Mouse (Mus musculus): ENCODE results near the gene Nle1. TPM values are rescaled to one million over a fixed set of nuclear protein-coding genes. Genes with fewer than 3 reads are reported as not detected.
A peak's percentile ranks its signal among the peaks of the same experiment; 100 is the strongest.
"Not testable (repeated sequence)": the region's sequence is repeated elsewhere in the genome, so short reads cannot be mapped to it uniquely, and the experiment has no call there.

The Nle1 gene
- polyA plus RNA-seq, 1 experiment from 2014 or later: 44.9 TPM

DNA sequence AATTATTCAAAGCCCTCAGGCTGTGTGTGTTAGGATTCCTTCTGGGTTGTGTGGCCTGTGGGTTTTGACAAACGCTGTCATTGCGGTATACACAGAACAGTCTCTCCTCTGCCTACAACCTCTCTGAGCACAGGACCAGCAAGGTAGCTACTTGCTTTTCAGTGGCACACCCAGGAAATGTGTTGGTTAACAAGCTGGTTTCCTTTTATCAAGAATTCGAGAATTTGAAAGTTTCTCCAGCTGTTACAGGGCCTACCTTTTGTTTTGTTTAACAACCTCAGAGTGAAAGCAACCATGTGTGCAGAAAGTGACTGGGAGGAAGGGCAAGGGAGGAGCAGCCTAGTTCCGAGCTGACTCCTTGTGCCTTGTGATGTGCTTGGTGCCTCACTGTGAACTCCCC is 39.2 kb upstream of the Nle1 start:
- H3K27ac ChIP-seq (ENCODE audit: low read depth, low read length): no peak overlapping the region
- H3K9me3 ChIP-seq (ENCODE audit: control insufficient read depth, low read length): no peaks in the 10 kb centered on the region
- DNase-seq (ENCODE audit: low spot score): no peak
- peaks cover 10% of the 10 kb centered on the region; the same call in 1 of the 2 replicates for H3K4me1 ChIP-seq (replicated peaks; ENCODE audit: control insufficient read depth, insufficient read depth, low read length)
- no peak overlapping the region for H3K4me3 ChIP-seq (ENCODE audit: low read depth, low read length)
- peaks cover 34% of the 10 kb centered on the region for H3K27me3 ChIP-seq (replicated peaks; ENCODE audit: control insufficient read depth, insufficient read depth, low read length)
- H3K9ac ChIP-seq (ENCODE audit: low read depth, low read length): no peak overlapping the region
- WGBS: 55% methylated on average over 4 of the region's 4 CpGs
- H3K4me2 ChIP-seq: no peak overlapping the region
- no peaks in the 10 kb centered on the region for H3K36me3 ChIP-seq (ENCODE audit: control insufficient read depth, insufficient read depth, low read length)
- ATAC-seq (replicated peaks; ENCODE audit: low FRiP score): no peak

DNA sequence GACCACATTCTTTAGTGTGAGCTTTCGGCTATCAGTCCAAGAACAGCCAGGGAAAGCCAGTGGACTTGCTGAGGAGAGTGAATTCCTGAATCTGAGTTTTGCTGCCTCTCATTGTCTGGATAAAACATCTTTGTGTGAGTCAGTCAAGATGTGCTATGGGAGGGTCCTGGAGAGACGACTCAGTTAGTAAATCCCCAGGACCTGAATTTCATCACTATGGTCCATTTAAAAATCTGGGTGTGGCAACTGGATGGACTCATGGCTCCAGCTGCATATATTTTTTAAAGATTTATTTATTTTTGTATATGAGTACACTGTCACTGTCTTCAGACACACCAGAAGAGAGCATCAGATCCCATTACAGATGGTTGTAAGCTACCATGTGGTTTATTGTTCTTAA is 37.4 kb upstream of the Nle1 start:
- Histone ChIP-seq H3K9ac (ENCODE audit: low read depth, low read length) (no peak overlapping the region), H3K27ac (ENCODE audit: low read depth, low read length) (no peak overlapping the region), H3K9me3 (ENCODE audit: control insufficient read depth, low read length) (no peaks in the 10 kb centered on the region), H3K36me3 (ENCODE audit: control insufficient read depth, insufficient read depth, low read length) (no peaks in the 10 kb centered on the region), H3K4me1 (replicated peaks; ENCODE audit: control insufficient read depth, insufficient read depth, low read length) (no peaks in the 10 kb centered on the region), H3K4me2 (no peak overlapping the region), H3K27me3 (replicated peaks; ENCODE audit: control insufficient read depth, insufficient read depth, low read length) (peaks cover 18% of the 10 kb centered on the region), H3K4me3 (ENCODE audit: low read depth, low read length) (no peak overlapping the region)
- whole genome bisulfite sequencing: 35% methylated on average over 2 of the region's 2 CpGs
- DNase-seq (ENCODE audit: low spot score) (no peak), ATAC-seq (replicated peaks; ENCODE audit: low FRiP score) (no peak)

DNA sequence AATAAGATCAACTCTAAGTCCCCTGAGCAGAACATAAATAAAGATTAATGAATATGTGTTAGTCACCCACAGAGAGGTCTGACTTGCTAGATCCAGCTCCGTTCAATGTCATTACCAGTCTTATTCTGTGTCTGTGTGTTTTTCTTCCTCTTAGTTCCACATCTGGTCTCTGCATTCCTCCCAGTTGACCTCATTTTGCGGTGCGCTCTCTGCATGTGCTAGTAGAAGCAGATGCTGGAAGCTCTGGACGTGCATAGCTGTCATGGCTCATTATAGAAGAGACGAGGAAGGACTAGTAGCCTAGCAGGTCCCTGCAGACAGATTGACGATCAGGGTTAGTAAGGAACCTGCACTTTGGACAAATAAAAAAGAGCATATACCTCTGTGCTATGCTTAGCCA is 35.1 kb upstream of the Nle1 start:
- ATAC-seq (replicated peaks; ENCODE audit: low FRiP score) (no peak), DNase-seq (ENCODE audit: low spot score) (no peak)
- no peak overlapping the region for H3K27ac ChIP-seq (ENCODE audit: low read depth, low read length)
- no peak overlapping the region for H3K9ac ChIP-seq (ENCODE audit: low read depth, low read length)
- H3K27me3 ChIP-seq (replicated peaks; ENCODE audit: control insufficient read depth, insufficient read depth, low read length): peaks cover 9% of the 10 kb centered on the region
- H3K4me2 ChIP-seq: no peak overlapping the region
- H3K4me3 ChIP-seq (ENCODE audit: low read depth, low read length): no peak overlapping the region
- H3K9me3 ChIP-seq (ENCODE audit: control insufficient read depth, low read length): no peaks in the 10 kb centered on the region
- H3K4me1 ChIP-seq (replicated peaks; ENCODE audit: control insufficient read depth, insufficient read depth, low read length): no peaks in the 10 kb centered on the region
- H3K36me3 ChIP-seq (ENCODE audit: control insufficient read depth, insufficient read depth, low read length): no peaks in the 10 kb centered on the region
- 63% methylated on average over 6 of the region's 6 CpGs for WGBS

DNA sequence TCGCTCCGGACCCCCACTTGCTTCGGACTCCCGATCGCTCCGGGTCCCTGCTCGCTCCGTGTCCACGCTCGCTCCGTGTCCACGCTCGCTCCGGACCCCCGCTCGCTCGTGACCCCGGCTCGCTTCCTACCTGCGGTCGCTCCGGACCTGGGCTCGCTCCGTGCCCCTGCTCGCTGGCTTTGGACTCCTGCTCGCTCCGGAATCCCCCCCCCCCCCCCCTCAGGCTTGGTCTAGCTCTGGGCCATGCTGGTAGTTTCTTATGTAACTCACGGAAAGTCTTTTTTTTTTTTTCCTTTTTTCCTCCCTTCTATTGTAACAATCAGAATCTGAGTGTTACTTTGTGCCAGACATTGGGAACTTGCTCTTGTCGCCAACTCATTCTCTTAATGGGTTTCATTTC is 25.0 kb upstream of the Nle1 start:
- no peaks in the 10 kb centered on the region for H3K36me3 ChIP-seq (ENCODE audit: control insufficient read depth, insufficient read depth, low read length)
- no peak overlapping the region for H3K27ac ChIP-seq (ENCODE audit: low read depth, low read length)
- H3K9me3 ChIP-seq (ENCODE audit: control insufficient read depth, low read length): no peaks in the 10 kb centered on the region
- ATAC-seq (replicated peaks; ENCODE audit: low FRiP score) (no peak), DNase-seq (ENCODE audit: low spot score) (no peak)
- peak overlapping the region; percentile 50 for H3K4me3 ChIP-seq (ENCODE audit: low read depth, low read length)
- H3K4me1 ChIP-seq (replicated peaks; ENCODE audit: control insufficient read depth, insufficient read depth, low read length): no peaks in the 10 kb centered on the region
- peak overlapping the region; percentile 73 for H3K4me2 ChIP-seq
- no peak overlapping the region for H3K9ac ChIP-seq (ENCODE audit: low read depth, low read length)
- H3K27me3 ChIP-seq (replicated peaks; ENCODE audit: control insufficient read depth, insufficient read depth, low read length): peaks cover 91% of the 10 kb centered on the region
- 3% methylated on average over 29 of the region's 29 CpGs for WGBS

DNA sequence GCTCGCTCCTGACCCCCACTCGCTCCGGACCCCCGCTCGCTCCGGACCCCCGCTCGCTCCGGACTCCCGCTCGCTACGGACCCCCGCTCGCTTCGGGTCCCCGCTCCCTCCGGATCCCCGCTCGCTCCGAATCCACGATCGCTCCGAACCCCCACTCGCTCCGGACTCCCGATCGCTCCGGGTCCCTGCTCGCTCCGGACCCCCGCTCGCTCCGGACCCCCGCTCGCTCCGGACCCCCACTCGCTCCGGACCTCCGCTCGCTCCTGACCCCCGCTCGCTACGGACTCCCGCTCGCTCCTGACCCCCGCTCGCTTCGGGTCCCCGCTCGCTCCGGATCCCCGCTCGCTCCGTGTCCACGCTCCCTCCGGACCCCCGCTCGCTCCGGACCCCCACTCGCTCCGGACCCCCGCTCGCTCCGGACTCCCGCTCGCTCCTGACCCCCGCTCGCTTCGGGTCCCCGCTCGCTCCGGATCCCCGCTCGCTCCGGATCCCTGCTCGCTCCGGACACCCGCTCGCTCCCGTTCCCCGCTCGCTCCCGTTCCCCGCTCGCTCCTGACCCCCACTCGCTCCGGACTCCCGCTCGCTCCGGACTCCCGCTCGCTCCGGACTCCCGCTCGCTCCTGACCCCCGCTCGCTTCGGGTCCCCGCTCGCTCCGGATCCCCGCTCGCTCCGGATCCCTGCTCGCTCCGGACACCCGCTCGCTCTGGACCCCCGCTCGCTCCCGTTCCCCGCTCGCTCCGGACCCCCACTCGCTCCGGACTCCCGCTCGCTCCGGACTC is 23.6 kb upstream of the Nle1 start:
- WGBS: 1% methylated on average over 119 of the region's 119 CpGs
- Histone ChIP-seq H3K9ac (ENCODE audit: low read depth, low read length) (0 out of 2 replicates have a peak overlapping the region, but pooled peaks have one; percentile 14), H3K4me3 (ENCODE audit: low read depth, low read length) (peak overlapping the region; percentile 50), H3K27me3 (replicated peaks; ENCODE audit: control insufficient read depth, insufficient read depth, low read length) (peaks cover 89% of the 10 kb centered on the region), H3K4me2 (peak overlapping the region; percentile 73)
- DNase-seq (ENCODE audit: low spot score); H3K9me3 ChIP-seq (ENCODE audit: control insufficient read depth, low read length); H3K27ac ChIP-seq (ENCODE audit: low read depth, low read length); ATAC-seq (replicated peaks; ENCODE audit: low FRiP score); H3K36me3 ChIP-seq (ENCODE audit: control insufficient read depth, insufficient read depth, low read length); H3K4me1 ChIP-seq (replicated peaks; ENCODE audit: control insufficient read depth, insufficient read depth, low read length): not testable (repeated sequence)

DNA sequence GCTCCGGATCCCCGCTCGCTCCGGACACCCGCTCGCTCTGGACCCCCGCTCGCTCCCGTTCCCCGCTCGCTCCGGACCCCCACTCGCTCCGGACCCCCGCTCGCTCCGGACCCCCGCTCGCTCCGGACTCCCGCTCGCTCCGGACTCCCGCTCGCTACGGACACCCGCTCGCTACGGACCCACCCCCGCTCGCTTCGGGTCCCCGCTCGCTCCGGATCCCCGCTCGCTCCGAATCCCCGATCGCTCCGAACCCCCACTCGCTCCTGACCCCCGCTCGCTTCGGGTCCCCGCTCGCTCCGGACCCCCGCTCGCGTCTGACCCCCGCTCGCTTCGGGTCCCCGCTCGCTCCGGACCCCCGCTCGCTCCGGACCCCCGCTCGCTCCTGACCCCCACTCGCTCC is 22.9 kb upstream of the Nle1 start:
- DNase-seq (ENCODE audit: low spot score): not testable (repeated sequence)
- H3K27me3 ChIP-seq (replicated peaks; ENCODE audit: control insufficient read depth, insufficient read depth, low read length): peaks cover 90% of the 10 kb centered on the region

DNA sequence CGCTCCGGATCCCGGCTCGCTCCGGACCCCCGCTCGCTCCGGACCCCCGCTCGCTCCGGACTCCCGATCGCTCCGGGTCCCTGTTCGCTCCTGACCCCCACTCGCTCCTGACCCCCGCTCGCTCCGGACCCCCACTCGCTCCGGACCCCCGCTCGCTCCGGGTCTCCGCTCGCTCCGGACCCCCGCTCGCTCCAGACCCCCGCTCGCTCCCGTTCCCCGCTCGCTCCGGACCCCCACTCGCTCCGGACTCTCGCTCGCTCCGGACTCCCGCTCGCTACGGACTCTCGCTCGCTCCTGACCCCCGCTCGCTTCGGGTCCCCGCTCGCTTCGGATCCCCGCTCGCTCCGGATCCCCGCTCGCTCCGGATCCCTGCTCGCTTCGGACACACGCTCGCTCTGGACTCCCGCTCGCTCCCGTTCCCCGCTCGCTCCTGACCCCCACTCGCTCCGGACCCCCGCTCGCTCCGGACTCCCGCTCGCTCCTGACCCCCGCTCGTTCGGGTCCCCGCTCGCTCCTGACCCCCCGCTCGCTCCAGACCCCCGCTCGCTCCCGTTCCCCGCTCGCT is 22.3 kb upstream of the Nle1 start:
- not testable (repeated sequence) for ATAC-seq (replicated peaks; ENCODE audit: low FRiP score); H3K4me1 ChIP-seq (replicated peaks; ENCODE audit: control insufficient read depth, insufficient read depth, low read length); DNase-seq (ENCODE audit: low spot score); H3K36me3 ChIP-seq (ENCODE audit: control insufficient read depth, insufficient read depth, low read length); H3K9ac ChIP-seq (ENCODE audit: low read depth, low read length); H3K9me3 ChIP-seq (ENCODE audit: control insufficient read depth, low read length); H3K27ac ChIP-seq (ENCODE audit: low read depth, low read length)
- 2% methylated on average over 84 of the region's 85 CpGs for WGBS
- Histone ChIP-seq H3K27me3 (replicated peaks; ENCODE audit: control insufficient read depth, insufficient read depth, low read length) (peaks cover 86% of the 10 kb centered on the region), H3K4me3 (ENCODE audit: low read depth, low read length) (peak overlapping the region; percentile 50), H3K4me2 (peak overlapping the region; percentile 73)

More for the DNA sequence above, 22.9 kb upstream of the Nle1 start:
- not testable (repeated sequence) for H3K27ac ChIP-seq (ENCODE audit: low read depth, low read length); H3K4me1 ChIP-seq (replicated peaks; ENCODE audit: control insufficient read depth, insufficient read depth, low read length); ATAC-seq (replicated peaks; ENCODE audit: low FRiP score); H3K9ac ChIP-seq (ENCODE audit: low read depth, low read length); H3K9me3 ChIP-seq (ENCODE audit: control insufficient read depth, low read length); H3K36me3 ChIP-seq (ENCODE audit: control insufficient read depth, insufficient read depth, low read length)
- H3K4me3 ChIP-seq (ENCODE audit: low read depth, low read length): peak overlapping the region; percentile 50
- WGBS: 4% methylated on average over 54 of the region's 63 CpGs
- H3K4me2 ChIP-seq: peak overlapping the region; percentile 73

DNA sequence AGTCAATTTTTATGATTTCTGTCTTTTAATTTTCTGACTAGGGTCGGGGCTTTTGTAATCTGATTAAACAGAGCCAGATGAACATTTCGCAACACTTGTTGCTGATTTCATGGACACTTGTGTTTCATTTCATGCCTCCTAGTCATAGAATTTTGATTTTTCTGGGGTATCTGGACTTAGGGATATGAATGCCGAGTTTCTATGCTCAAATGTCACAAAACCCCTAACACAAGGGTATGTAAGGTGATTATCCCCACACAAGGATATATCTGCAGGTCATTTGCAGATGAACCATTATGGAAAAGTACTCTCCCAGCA is 21.4 kb upstream of the Nle1 start:
- 46% methylated on average over 3 of the region's 3 CpGs for WGBS

More for the DNA sequence above, 21.4 kb upstream of the Nle1 start:
- Histone ChIP-seq H3K27me3 (replicated peaks; ENCODE audit: control insufficient read depth, insufficient read depth, low read length) (peaks cover 80% of the 10 kb centered on the region), H3K4me3 (ENCODE audit: low read depth, low read length) (no peak overlapping the region), H3K36me3 (ENCODE audit: control insufficient read depth, insufficient read depth, low read length) (no peaks in the 10 kb centered on the region), H3K4me2 (no peak overlapping the region), H3K9ac (ENCODE audit: low read depth, low read length) (no peak overlapping the region), H3K4me1 (replicated peaks; ENCODE audit: control insufficient read depth, insufficient read depth, low read length) (no peaks in the 10 kb centered on the region), H3K9me3 (ENCODE audit: control insufficient read depth, low read length) (no peaks in the 10 kb centered on the region), H3K27ac (ENCODE audit: low read depth, low read length) (no peak overlapping the region)
- no peak for ATAC-seq (replicated peaks; ENCODE audit: low FRiP score)
- DNase-seq (ENCODE audit: low spot score): no peak
